Mouse (Mus musculus): ENCODE data around the gene Ric8b.

DNA sequence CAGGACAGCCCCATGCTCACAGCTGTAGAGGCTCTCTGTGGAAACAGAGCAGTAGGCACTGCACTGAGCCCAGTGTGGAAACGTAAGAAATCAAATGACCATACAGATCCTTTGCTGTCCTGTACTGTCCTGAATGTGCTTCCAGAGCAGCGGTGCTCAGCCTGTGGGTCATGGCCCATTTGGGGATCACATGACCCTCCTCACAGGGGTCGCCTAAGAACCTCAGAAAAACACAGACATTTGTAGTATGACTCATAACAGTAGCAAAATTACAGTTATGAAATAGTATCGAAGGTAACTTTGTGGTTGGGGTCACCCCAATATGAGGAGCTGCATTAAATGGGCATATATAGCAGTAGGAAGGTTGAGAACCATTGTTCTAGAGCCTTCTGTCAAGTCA lies 11.0 kb downstream of the Ric8b start:
- no peak for TF ChIP-seq CTCF (IDR thresholded peaks at IDR 0.05; ENCODE audit: extremely low read depth, insufficient read depth, insufficient read length, insufficient replicate concordance)
- TF ChIP-seq POLR2A (IDR thresholded peaks at IDR 0.05; ENCODE audit: low read depth, low read length) = no peak

Data from spleen, adult 2 months (tissue).